Mouse (Mus musculus) liver, postnatal 0 days (tissue): ENCODE measurements around the gene Dhdds.

ENCODE experiments used
- CTCF ChIP-seq: sonication (generic); IDR thresholded peaks from 2 replicates; pipeline ENCODE4 v1.5.1; 2016; ENCODE audit warnings: antibody characterized with exemption, low read depth
- EP300 ChIP-seq: IDR thresholded peaks from 2 replicates; pipeline ENCODE4 v1.6.1; 2016; ENCODE audit warnings: antibody characterized with exemption, low read depth, mild to moderate bottlenecking

DNA sequence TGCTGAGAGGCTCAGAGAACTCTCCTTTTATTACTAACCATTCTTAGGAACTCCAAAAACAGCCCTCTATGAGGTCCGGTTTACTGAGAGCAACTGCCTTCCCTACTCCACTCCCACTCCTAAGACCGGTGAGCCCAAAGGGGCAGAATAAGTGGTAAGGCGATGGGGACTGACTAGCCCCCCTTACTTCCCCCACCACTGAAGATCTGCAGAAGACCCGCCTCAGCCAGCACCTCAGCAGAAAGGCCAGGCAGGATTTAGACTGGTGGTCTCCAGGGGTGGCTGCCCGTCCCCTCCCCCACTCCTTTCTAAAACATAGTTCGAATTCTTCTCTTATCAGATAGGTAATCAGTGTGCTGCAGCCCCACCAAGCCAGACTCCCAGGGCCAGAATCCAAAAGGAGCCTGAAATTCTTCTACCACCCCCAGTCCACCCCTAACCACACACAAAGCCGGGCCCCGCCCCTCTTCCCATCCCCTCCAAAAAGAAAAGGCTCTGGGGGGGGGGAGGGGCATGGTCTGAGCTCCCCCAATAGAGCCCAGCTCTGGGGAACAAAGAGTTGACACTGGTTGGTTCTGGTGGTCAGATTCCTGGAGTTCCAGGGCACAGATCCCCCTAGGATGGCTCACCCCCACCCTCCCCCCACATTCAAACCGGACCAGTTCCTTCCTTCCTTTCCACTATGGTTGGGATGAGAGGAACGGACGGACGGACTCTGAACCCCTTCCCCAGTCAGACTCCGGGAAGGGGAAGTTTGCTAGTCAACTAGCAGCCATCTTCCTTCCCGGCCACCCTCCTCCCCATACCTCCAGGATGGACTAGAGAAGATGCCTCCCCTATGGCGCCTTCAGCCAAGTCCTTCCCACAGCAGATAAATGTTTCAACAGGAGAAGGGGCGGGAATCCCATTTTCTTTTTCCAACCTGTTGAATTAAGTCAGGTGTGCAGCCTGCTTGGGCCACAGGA is 11.0 kb upstream of the Dhdds start:
- TF ChIP-seq CTCF: no peak
- TF ChIP-seq EP300: no peak
